Mouse (Mus musculus) brown adipose tissue, adult 24 weeks (tissue): ENCODE data around the gene Ikbkg. TPM values are rescaled to one million over a fixed set of nuclear protein-coding genes. Genes with fewer than 3 reads are reported as not detected.
"Not testable (repeated sequence)": the region's sequence is repeated elsewhere in the genome, so short reads cannot be mapped to it uniquely, and the experiment has no call there.

Source experiments
- H3K27ac ChIP-seq: fragments of 200-500 bp; replicated peaks from 2 replicates; pipeline ENCODE4 v1.5.1; 2012; ENCODE audit warnings: low read depth, mild to moderate bottlenecking, low read length
- H3K4me1 ChIP-seq: fragments of 200-500 bp; 2 replicates; pipeline ENCODE4 v1.6.1; 2012; ENCODE audit warnings: low read length, mixed read lengths; ENCODE audit not compliant: control insufficient read depth, insufficient read depth, insufficient read length
- H3K4me3 ChIP-seq: fragments of 200-500 bp; 2 replicates; pipeline ENCODE4 v1.5.1; 2012; ENCODE audit warnings: low read depth, mild to moderate bottlenecking, low read length, moderate library complexity; ENCODE audit not compliant: insufficient read depth
- polyA plus RNA-seq: library from polyadenylated mRNA; stranded (reverse); fragments of >200 nt; gene quantifications from 2 replicates; pipeline ENCODE4 v1.2.4, GENCODE M21; 2012; ENCODE audit not compliant: missing spikeins, insufficient read depth, insufficient read length

Ikbkg gene
- polyA plus RNA-seq: 17.2 and 19.9 TPM in 2 replicates

GRCm38 (mm10) chrX:74392535-74393443 lies at the start of gene Ikbkg, which contains the start of gene Fam3a:
Gene Ikbkg, plus strand, starts transcription at chrX:74393290.
Gene Fam3a, minus strand, starts transcription at chrX:74393272.
- H3K4me3 ChIP-seq: peak within 1 kb of the TSS; percentile 71
- peak within 1 kb of the TSS; percentile 90 for H3K27ac ChIP-seq
- peaks cover 3% of the 10 kb centered on the region; the same call in 1 of the 2 replicates for H3K4me1 ChIP-seq

DNA sequence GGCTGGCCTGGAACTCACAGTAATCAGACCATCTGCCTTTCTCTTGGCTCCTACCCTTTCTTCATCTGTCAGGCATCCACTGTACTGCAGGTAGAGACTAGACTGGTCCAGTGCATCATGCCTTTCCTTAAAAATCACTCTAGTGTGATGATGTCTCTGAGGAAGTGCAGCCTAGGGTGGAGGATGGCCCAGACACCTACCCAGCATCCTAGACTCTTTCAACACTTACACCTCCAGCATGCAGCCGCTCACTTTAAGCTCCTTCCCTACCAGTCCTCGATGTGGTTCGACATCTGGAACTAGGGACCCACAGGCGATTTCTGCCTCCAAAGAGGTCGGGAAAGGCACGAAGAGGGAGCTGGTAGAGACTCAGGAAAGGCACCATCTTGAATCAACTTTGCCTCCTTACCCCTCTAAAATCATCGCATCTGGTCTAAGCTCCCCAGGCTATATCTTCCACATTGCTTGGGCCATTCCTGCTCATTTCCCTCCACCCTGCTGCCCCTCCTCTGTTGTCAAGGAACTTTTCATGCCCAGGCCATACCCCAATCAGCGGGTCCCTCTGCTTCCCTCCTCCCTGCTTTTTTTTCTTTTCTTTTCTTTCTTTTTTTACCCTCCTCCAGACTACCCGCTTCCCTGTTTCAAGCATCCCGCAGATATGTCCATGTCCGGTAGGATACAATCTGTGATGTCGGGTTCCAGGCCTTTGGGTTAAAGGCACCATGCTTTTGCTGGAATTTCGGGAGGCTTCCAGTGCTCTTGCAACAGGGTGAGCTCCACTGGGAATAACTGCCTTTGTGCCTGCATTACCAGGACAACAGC lies 40.2 kb upstream of the Ikbkg start:
- no peaks in the 10 kb centered on the region for H3K4me1 ChIP-seq
- peak overlapping the region; percentile 37; the same call in 1 of the 2 replicates for H3K27ac ChIP-seq
- peak overlapping the region; percentile 72 for H3K4me3 ChIP-seq

- H3K4me1 ChIP-seq: no peaks in the 10 kb centered on the region
- H3K27ac ChIP-seq: peak within 1 kb of the TSS; percentile 37; the same call in 1 of the 2 replicates
- H3K4me3 ChIP-seq: peak within 1 kb of the TSS; percentile 72
Measured at GRCm38 (mm10) chrX:74353467-74353770, 39.7 kb upstream of the Ikbkg start, which contains the start of gene Lage3. Gene Lage3, minus strand, starts transcription at chrX:74353618.

- not testable (repeated sequence) for H3K4me3 ChIP-seq, H3K27ac ChIP-seq, H3K4me1 ChIP-seq
Measured at GRCm38 (mm10) chrX:74357069-74357468, 36.0 kb upstream of the Ikbkg start.

DNA sequence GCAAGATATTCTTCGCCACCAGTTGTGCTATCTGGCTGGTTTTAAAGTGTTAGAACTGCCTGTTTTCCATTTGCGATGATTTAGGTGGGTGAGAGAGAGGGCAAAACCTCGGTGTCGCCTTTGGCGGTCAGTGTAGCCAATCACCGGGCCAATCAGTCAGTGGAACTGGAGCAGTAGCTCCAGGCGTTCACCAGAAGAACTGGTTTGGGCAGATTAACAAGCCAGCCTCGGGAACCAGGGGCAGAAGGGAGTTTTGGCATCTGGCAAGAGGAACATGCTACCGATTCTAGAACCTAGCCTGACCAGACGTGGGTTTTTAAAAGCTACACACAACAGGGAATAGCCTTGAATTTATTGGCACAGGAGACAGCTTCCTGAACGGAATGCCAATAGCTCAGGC lies 33.9 kb upstream of the Ikbkg start:
- no peak overlapping the region for H3K4me3 ChIP-seq
- H3K27ac ChIP-seq: no peak overlapping the region
- H3K4me1 ChIP-seq: no peaks in the 10 kb centered on the region

- peak overlapping the region; percentile 79 for H3K4me3 ChIP-seq
- 0 out of 2 replicates have a peak overlapping the region, but pooled peaks have one; percentile 59 for H3K27ac ChIP-seq
- no peaks in the 10 kb centered on the region; the same call in 1 of the 2 replicates for H3K4me1 ChIP-seq
Measured at GRCm38 (mm10) chrX:74367512-74367911, 25.6 kb upstream of the Ikbkg start.

GRCm38 (mm10) chrX:74368209-74368909 lies 24.7 kb upstream of the Ikbkg start:
- H3K4me1 ChIP-seq: no peaks in the 10 kb centered on the region; the same call in 1 of the 2 replicates
- peak overlapping the region; percentile 62 for H3K27ac ChIP-seq
- H3K4me3 ChIP-seq: peak overlapping the region; percentile 79

DNA sequence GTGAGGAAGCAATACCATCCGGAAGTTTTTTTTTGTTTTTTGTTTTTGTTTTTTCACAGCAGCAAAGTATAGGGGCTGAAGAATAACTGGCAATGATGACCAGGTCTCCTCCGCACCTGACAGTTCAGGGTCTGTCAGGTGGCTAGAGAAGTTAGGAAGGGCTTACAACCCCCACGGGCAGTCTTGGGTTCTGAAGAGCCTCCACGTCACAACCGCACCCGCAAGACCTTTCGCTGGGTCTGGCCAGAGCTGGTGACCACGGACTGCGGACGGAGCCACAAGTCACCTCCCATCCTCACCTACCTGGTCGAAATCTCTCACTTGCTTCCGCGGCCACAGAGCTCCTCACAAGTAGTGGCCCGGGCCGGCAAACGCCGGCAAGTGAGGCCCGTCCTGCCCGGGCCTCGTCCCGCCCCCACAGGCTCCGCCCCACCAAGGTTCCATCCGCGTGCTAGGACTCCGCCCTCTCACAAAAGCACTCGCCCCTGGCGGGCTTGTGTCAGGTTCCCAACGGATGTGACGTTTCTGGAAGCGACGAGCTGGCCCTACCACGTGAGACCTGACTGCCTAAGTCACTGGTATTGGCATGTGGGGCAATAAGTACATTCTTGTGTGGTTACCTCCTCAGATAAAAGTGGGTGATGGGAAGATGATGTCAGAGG lies 20.1 kb upstream of the Ikbkg start, which contains the start of the genes Ubl4a and Slc10a3:
Gene Ubl4a, minus strand, starts transcription at position 331 of the 662 bp plus-strand sequence.
Gene Slc10a3, minus strand, starts transcription at position 462 of the 662 bp plus-strand sequence.
- H3K27ac ChIP-seq: peak within 1 kb of the TSS; percentile 34; the same call in 1 of the 2 replicates
- no peaks in the 10 kb centered on the region for H3K4me1 ChIP-seq
- peak within 1 kb of the TSS; percentile 92 for H3K4me3 ChIP-seq

- Histone ChIP-seq H3K4me3 (no peak overlapping the region), H3K27ac (no peak overlapping the region), H3K4me1 (no peaks in the 10 kb centered on the region)
Measured at GRCm38 (mm10) chrX:74384451-74384850, 8.6 kb upstream of the Ikbkg start.

DNA sequence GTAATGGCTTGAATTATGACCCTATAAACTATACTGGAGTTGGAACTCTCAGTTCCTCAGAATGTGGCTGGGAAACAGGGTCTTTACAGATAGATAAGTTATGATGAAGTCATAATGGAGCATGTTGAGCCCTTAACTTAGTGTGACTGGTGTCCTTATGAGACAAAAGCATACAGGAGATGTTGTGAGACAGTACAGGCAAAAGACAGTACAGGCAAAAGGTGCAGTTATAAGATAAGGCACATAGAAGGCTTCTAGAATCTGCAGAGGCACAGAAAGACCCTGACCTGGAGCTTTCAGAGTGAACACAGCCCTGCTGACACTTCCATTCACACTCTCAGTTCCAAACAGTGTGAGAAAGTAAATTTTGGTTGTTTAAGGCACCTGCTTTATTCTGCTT lies 4.9 kb upstream of the Ikbkg start:
- Histone ChIP-seq H3K4me1 (peaks cover 3% of the 10 kb centered on the region; the same call in 1 of the 2 replicates), H3K27ac (no peak overlapping the region), H3K4me3 (no peak overlapping the region)

GRCm38 (mm10) chrX:74400136-74400535 lies 7.0 kb downstream of the Ikbkg start:
- H3K4me3 ChIP-seq: no peak overlapping the region
- H3K4me1 ChIP-seq: no peaks in the 10 kb centered on the region
- no peak overlapping the region for H3K27ac ChIP-seq

DNA sequence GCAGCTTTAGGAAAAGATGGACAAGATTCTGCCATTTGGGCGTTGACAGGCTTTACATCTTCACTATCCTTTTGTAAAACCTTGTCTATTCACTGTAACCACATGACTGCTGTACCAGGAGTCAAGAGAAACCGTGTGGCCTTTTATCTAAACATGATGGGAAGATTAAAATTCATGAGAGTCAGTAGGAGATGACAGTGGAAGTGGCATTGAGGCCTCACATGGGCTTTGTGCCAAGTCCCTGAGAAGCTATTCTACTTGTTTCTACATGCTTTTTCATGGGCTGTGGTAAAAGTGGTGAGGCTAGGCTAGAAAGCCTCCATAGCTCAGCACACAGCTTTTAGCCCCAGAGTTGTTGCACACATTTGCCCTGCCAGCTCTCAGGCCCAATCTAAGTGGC lies 15.2 kb downstream of the Ikbkg start:
- Histone ChIP-seq H3K27ac (no peak overlapping the region), H3K4me3 (no peak overlapping the region), H3K4me1 (no peaks in the 10 kb centered on the region)

DNA sequence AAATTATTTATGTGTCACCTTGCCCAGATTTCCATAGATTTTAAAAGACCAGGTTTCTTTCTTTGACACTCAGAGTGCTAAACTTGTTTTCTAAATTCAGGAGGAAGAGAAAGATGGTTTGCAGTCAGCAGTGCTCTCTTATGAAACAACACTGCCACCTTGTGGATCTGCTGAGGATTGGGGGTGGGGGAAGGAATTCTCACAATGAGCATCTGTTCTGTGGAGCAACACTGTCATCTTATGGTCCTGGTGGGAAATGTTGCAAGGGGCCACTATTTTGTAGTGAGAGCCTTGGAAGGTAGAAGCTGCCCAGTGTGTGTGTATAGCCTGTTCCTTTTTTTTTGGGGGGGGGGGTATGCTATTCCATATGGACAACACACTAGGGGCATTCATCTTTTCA lies 20.3 kb downstream of the Ikbkg start:
- H3K4me3 ChIP-seq: no peak overlapping the region

DNA sequence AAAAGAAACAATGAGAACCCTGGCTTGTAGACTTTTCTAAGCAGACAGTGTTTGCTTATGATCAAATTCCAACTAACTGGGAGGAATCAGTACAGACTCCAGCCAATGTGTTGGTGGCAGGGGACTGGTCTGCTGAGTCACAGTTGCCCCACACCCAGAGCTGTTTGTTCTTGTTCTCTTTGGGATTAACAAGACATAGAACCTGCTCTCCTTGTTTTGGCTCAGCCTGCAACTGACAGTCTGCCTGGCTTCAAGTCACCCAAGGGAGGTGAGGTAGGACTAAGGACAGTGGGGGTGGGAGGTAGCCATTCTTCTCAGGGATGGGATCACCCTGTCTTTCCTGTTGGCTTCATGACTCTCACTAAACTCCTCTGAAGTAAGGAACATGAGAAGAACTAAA lies 31.4 kb downstream of the Ikbkg start:
- Histone ChIP-seq H3K4me1 (no peaks in the 10 kb centered on the region), H3K4me3 (0 out of 2 replicates have a peak overlapping the region, but pooled peaks have one; percentile 3), H3K27ac (peak overlapping the region; percentile 99)

More for the DNA sequence above, 20.3 kb downstream of the Ikbkg start:
- Histone ChIP-seq H3K4me1 (no peaks in the 10 kb centered on the region), H3K27ac (no peak overlapping the region)
